Mouse (Mus musculus) adrenal gland, adult 8-10 months (tissue): ENCODE measurements at regions not wholly inside any gene's neighbourhood (a gene's known extent, or its start where the extent isn't known, plus 50 kb on each side); places are given as distances from the start of the nearest gene placed in this dataset.

Experiments used
- DNase-seq: peaks from one replicate; pipeline ENCODE4 v3.0.0; 2022

DNA sequence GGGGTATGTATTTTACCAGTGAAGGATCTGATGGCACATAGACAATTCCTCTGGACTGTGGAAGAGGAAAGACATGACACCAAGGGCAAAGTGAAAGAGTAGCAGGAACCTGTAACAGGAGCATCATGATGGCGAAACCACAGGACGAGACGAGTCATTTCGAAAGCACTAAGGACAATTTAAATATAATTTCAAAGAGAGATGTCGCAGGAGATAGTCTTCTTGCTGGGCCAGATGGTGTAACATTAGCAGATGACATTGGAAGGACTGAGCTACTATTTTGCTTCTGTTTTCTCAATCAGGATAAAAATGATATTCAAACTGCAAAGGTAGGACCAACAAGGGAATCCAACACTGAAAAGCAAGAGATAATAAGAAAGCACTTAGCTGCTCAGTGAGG is 1009.7 kb upstream of the Adgrl4 start:
- DNase-seq, result no peak

DNA sequence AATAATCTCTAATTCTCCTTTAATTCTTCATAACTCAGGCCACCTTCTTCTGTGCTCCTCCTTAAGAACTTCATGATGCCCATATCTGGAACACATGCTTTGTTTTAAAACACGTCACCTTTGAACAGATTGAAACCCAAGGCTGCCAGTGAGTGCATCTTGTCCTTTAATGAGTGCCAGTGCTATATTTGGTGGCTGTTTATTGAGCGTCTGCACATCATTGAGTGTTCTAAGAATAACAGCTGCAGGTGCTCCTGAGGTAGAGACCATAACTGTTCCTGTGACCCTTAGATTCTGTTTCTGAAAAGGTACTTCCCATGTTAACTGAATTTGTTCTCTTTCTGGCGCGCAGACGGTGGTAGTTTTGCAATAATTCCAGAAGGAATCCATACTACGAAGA is 1006.4 kb upstream of the Adgrl4 start:
- no peak for DNase-seq

DNA sequence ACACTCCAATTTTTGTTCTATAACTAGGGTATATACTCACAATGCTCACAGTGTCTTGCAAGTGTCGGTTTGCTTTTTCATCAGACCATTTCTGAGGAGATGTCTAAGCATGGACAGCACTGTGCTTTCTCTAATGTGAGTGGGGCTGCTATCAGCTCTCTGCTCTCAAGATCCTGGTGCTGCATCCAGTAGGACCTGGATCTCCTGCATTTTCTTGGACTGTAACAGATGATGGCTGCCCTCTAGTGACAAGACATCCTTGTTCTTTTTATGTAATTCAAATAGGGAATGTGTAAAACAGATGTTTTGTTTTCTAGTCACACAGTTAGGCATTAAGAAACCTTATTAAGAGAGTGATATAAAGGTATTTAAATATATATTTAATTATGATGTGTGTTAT is 1002.5 kb upstream of the Adgrl4 start:
- no peak for DNase-seq

DNA sequence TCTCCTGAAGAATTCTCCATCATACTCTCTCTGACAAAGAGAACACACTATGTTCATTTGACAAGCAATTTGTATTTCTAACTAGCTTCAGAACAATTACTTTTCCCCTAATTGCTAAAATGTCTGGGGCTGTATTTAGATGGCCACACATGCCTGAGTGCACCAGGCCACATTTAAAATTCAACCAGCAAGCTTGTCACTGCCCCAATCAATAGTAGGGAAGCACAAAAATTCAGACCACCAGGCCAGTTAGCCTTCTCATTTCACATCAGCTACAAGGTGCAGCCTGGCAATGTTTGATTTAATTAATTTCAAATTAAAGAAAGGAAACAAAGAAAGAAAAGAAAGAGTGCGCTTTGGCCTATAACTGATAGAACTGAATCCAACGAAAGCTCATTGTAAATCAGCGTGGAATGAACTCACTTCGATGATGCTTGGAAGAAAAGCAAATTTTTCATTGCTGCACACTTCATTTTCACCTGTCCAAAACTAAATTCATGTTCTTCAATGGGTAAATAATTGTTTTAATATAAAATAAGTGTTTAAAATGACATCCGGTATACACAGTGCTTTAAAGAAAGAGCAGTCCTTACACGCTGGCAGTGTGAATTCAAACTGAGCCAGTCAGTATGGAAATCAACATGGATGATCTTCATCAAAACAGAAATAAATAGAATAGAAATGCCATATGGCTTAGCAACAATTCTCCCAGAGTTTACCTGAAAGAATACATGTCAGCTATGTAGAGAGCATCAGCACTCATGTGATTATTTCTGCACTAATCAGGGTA is 1001.7 kb upstream of the Adgrl4 start:
- no peak for DNase-seq
